Mouse (Mus musculus) ES-CJ7 (cell line): ENCODE measurements at regions not wholly inside any gene's neighbourhood (a gene's known extent, or its start where the extent isn't known, plus 50 kb on each side); places are given as distances from the start of the nearest gene placed in this dataset.

ENCODE experiments used
- DNase-seq: peaks from one replicate; pipeline ENCODE4 v3.0.0; 2011; ENCODE audit warnings: low read depth, low spot score

DNA sequence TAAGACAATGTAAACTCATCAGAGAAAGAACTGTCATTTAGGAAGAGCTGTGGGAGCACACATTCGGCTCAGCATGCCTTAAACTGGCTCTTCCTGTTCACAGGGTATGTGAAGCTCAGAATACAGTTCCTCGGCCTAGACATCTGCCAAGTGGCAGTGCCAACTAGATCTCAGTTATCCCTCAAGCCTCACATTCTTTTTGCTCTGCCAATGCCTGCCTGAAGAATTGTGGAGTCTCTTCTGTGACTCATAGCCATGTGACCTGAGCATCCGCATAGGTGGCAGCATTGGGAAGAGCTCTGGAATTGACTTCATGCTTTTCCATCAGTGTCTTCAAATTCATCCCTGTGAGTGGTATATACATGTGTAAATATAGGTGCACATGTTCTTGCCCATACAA, 59.7 kb downstream of the Prlhr start:
- DNase-seq: no peak

GRCm38 (mm10) chr19:60399425-60399824, 68.7 kb downstream of the Prlhr start:
- no peak for DNase-seq

- DNase-seq: no peak
Measured at GRCm38 (mm10) chr19:60397666-60398065, 70.4 kb downstream of the Prlhr start.

- DNase-seq: no peak
Measured at GRCm38 (mm10) chr19:60396604-60397003, 71.5 kb downstream of the Prlhr start.

- no peak for DNase-seq
Measured at GRCm38 (mm10) chr19:60386563-60387241, 81.4 kb downstream of the Prlhr start.

GRCm38 (mm10) chr19:60384721-60385120, 83.4 kb downstream of the Prlhr start:
- DNase-seq: no peak

DNA sequence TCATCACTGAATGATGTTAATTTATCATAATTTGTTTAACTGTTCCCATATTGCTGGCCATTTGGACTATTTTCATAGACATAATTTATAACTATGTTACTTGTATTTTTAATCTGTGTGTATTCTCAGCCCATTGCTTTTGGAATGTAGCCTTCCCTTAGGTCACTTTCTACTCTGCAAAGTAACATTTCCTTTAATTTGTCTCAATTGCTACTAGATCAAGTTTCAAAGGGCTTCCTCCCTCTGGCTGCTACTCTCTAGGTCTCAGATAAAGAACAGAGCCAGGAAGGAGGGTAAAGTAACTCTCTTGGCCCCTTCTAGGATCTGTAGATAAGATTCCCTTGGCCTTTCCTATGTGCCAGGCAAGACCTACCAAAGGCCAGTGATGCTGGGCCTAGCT, 85.4 kb downstream of the Prlhr start:
- no peak for DNase-seq

DNA sequence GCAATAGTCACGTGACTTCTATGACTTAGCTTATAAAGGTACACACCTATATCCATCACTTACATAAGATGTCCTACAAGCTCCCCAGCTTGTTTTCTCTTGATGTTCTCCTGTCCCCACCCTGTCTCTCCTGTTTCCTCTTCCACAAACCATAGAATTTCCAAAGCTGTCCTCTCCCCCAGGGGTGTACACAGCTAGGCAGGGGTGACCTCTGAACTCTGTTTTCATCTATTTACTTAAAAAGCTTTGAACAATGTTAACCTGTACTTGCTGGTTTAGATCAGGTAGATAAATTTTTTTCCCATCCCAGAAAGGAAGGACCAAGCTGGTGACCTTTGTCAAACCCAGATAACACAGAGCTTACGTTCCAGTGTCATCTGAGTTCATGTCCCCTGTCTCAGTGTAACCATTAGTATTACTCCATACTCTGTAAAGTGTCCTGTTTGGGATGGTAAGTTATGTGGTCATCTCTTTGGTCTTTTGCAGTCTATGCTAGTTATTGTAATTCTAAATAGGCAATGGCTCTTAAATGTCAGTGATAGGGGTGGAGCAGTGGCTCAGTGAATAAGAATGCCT, 89.0 kb downstream of the Prlhr start:
- DNase-seq: no peak

DNA sequence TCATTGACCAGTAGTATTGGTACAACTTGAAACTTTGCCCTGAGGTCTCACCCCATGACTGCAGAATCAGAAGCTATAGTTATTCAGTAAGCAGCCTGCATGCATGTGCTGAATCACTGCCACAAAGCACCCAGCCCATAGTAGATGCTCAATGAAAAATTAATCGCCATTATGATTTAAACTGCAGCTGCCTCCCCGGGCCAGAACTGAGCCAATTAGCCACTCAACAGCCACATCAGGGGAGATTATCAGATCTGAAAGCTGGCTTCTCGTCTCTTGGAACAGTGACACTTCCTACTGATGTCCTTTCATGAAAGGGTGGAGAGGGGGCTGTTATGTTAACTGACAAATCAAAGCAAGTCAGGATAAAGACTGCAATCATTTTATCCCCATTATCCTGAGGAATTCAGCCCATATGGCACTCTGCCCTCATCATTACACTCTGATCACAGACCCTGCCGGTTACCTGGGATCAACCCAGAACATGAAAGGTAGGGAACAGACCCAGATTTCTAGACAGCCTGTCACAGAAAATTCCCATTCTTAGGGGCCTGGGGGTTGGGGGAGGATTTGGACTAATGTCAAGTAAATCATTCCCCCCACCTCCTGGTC, 104.0 kb downstream of the Prlhr start:
- DNase-seq: no peak

- peak; percentile 23 for DNase-seq
Measured at GRCm38 (mm10) chr19:60344911-60345310, 118.4 kb upstream of the Fam204a start.

GRCm38 (mm10) chr19:60341485-60341884, 115.0 kb upstream of the Fam204a start:
- DNase-seq: peak; percentile 86

DNA sequence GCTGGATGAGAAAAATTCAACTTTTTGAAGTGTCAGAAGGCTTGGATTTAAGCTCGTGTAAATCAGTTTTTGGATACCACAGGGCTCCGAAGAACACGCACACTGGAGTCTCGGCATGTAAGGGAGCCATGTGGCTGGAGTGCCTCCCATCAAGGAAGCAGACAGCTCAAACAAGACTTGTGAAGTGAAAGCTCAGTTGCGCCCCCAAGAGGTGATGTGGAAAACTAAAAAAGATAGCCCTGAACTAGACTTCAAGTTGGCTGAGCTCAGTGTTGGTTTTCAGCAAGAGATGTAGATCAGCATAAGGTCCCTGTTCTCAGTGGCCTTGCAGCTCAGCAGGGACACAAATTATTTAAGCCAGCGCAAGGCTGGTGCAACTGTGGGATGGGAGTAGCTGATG, 113.7 kb upstream of the Fam204a start:
- peak; percentile 68 for DNase-seq

DNA sequence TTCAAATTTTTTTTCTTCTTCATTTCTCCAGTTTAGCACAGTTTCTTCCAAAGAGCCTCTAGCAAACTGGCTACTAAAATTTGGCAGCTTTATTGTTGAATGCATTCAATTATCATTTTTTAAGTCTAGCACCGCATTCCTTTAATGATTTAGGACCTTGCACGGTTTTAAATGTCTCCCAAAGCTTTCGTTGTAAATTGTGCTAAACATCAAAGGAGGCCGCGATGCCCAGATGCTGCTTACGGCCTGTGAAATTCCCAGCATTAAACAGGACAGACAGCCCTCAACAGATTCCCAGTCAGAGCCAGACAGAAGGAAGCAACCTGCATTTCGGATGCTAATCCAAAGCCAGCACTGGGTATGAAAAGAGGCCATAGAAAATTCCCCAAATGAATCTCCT, 108.0 kb upstream of the Fam204a start:
- DNase-seq: no peak

DNA sequence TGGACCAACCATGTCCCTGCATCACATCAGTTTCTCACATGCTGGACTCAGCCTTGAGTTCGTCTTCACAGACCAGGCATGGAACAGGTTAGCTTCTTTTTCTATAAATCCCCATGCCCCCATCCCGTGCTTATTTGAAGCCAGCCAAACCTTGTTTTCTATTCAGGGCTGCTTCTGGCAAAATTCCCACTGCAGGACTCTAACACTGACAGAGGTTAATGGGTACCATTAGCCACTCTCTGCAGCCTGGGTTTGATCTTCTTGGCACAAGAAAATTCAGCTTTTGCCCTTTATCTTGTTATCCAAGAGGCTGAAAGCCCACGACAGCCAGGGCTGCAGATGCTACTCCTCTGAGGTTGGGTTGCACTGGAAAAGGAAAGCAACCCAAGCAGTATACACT, 101.8 kb upstream of the Fam204a start:
- no peak for DNase-seq

GRCm38 (mm10) chr19:60325612-60326011, 99.1 kb upstream of the Fam204a start:
- DNase-seq: no peak

GRCm38 (mm10) chr19:60325112-60325511, 98.6 kb upstream of the Fam204a start:
- no peak for DNase-seq

- DNase-seq: peak; percentile 71
Measured at GRCm38 (mm10) chr19:60310591-60310990, 84.1 kb upstream of the Fam204a start.

- no peak for DNase-seq
Measured at GRCm38 (mm10) chr19:60302371-60302770, 75.9 kb upstream of the Fam204a start.

DNA sequence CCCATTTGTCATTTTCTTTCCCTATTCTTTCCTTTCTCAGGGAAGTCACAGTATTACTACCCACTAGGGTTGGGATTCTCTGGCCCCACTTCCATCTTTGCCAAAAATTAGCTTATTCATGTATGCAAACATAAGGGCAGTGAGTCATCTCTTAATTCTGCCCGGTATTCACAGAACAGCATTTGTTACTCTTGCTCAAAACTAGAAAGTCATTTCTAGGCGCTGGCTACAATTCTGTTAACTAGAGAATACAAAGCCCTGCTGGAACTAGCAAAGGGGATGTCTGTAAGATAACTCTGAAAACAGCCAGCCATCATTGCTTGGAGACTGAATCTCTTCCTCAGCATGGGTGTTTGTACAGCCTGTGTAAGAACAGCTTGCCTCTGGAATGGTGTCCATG, 74.4 kb upstream of the Fam204a start:
- DNase-seq: no peak

GRCm38 (mm10) chr19:60290244-60290643, 63.7 kb upstream of the Fam204a start:
- no peak for DNase-seq

DNA sequence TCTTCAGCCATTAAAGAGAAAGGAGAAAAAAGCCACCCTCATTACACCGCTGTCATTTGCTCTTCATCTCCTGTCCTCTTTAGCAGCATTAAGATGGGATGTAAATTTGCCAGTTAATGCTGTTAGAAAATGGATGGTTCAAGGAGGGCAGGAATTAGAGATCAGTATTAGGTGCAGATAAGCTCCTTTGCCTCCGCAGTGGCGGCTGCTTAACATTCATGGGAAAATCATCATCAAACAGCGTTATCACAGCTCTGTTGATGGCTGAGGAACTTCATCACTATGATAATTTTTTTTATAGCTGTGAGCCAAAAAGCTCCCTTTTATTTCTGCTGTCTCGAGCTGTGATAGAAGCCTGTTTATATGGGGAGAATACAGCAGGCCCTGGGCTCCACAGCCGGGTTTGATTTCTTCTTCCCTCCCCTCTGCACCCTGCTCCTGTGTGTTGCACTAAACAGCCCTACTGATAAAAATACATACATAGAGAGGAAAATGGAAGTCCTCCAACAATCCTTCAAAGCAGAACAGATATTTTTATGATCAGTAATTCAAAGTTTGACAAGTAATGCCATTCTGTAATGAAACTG, 60.4 kb upstream of the Fam204a start:
- no peak for DNase-seq

DNA sequence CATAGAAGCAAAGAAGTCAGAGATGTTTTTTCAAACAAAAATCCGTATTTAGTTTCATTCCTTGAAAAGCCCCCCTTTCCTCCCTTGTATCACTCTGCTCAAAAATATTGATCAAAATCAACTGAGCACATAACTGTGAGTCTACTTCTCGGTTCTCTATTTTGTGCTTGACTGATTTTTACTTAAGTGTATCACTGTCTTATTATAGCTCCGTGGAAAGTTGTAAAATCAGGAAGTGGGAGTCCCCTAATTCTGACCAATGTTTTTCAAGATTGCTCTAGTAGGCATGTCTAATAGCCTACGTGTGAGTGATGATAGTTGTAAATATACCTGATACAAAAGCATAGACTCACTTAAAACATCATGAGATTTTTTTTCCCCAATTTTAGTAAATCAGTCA, 58.4 kb upstream of the Fam204a start:
- no peak for DNase-seq
